19 mouse cellular contexts compared by ENCODE assay signal in the genomic region with DNA sequence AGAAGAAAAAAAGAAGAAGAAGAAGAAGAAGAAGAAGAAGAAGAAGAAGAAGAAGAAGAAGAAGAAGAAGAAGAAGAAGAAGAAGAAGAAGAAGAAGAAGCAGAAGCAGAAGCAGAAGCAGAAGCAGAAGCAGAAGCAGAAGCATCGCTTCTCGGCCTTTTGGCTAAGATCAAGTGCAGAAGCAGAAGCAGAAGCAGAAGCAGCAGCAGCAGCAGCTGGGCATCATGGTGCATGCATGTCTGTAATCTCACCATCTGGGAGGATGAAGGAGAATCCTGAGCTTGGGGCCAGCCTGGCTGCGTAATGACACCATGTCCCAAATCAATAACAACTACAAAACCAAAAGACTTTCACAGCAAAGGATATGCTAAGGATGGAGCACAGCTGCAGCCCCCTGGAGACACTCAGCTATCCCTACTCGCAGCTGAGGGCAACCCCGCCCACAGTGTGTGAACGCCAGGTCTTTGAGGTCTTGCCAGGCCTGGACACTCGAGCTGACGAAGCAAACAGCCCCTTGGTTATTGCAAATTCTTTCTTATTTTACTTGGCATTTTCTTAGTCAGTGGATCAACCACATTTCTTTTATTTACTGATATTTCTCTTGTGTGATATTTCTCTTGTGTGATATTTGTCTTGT. TPM values are rescaled to one million over a fixed set of nuclear protein-coding genes. Genes with fewer than 3 reads are reported as not detected.
A peak's percentile ranks its signal among the peaks of the same experiment; 100 is the strongest.
DNase-seq lines count a peak whose midpoint lies in the region; ATAC-seq and TF ChIP-seq lines count a peak whose summit lies in the region.
"Had no signal": no experiment of that assay in that cellular context is flagged by ENCODE, and none has a peak within 500 bp of the region (broad histone marks: within the 10 kb centered on the region; RNA-seq: fewer than 3 reads in every experiment).

No protein-coding gene starts in this region.

- H3K27ac ChIP-seq in heart, embryonic 12.5 days (ENCODE audit: poor library complexity, severe bottlenecking), result no peak overlapping the region
- no peak overlapping the region for H3K27ac ChIP-seq in lung, postnatal 0 days (ENCODE audit: low read length)
- H3K27ac ChIP-seq: hindbrain, embryonic 10.5 days had no signal

- no peaks in the 10 kb centered on the region for H3K4me1 ChIP-seq in heart, embryonic 12.5 days (replicated peaks)
- peaks cover 4% of the 10 kb centered on the region; the same call in 1 of the 2 replicates for H3K4me1 ChIP-seq in lung, postnatal 0 days (ENCODE audit: insufficient read depth, low read depth, low read length)
- H3K4me1 ChIP-seq: hindbrain, embryonic 10.5 days had no signal

- peak; percentile 33 to 44 for DNase-seq in heart, adult 18-20 months
- DNase-seq in lung, postnatal 0 days (ENCODE audit: low spot score), result peak; percentile 31
- DNase-seq in lung, postnatal 25 days (ENCODE audit: low spot score), result no peak
- peak; percentile 44 for DNase-seq in gastrocnemius, postnatal 14 days
- DNase-seq in B cell, adult 2 months, result no peak
- DNase-seq in frontal cortex, postnatal 25 days (ENCODE audit: low spot score in 2 of 2), result no peak
- DNase-seq: cerebellum, adult 8-10 months; right cerebral cortex, postnatal 25 days; thymus, postnatal 25 days had no signal

- no peak for TF ChIP-seq EP300 in lung, postnatal 0 days (IDR thresholded peaks at IDR 0.05)

- no peak for TF ChIP-seq POLR2A in myocyte (IDR thresholded peaks at IDR 0.05; ENCODE audit: insufficient read length, low read depth)

- no peak overlapping the region for H3ac ChIP-seq in myocyte (ENCODE audit: control insufficient read depth, insufficient read length)

- H3K79me2 ChIP-seq in myocyte (ENCODE audit: control insufficient read depth, insufficient read depth), result no peaks in the 10 kb centered on the region

- H3K36me3 ChIP-seq in heart, embryonic 12.5 days, result no peaks in the 10 kb centered on the region
- no peaks in the 10 kb centered on the region for H3K36me3 ChIP-seq in lung, postnatal 0 days (ENCODE audit: insufficient read depth, low read length)
- H3K36me3 ChIP-seq in myocyte (ENCODE audit: control insufficient read depth, insufficient read depth), result no peaks in the 10 kb centered on the region
- H3K36me3 ChIP-seq: hindbrain, embryonic 10.5 days had no signal

- 0 out of 2 replicates have a peak, but pooled peaks cover 2% of the 10 kb centered on the region for H3K9me3 ChIP-seq in heart, embryonic 12.5 days (replicated peaks)
- no peaks in the 10 kb centered on the region for H3K9me3 ChIP-seq in lung, postnatal 0 days (ENCODE audit: low read length)

- H3K27me3 ChIP-seq in heart, embryonic 12.5 days (replicated peaks), result no peaks in the 10 kb centered on the region
- no peaks in the 10 kb centered on the region for H3K27me3 ChIP-seq in lung, postnatal 0 days (replicated peaks; ENCODE audit: insufficient read depth, low read length)
- H3K27me3 ChIP-seq in myocyte (ENCODE audit: control insufficient read depth, insufficient read depth, insufficient read length), result no peaks in the 10 kb centered on the region

- no peak for TF ChIP-seq CTCF in lung, postnatal 0 days (IDR thresholded peaks at IDR 0.05)

- ATAC-seq in heart, embryonic 12.5 days (ENCODE audit: insufficient number of reproducible peaks, low FRiP score), result no peak
- no peak for ATAC-seq in lung, postnatal 0 days
- ATAC-seq: intestine, embryonic 16.5 days had no signal

- H3K4me2 ChIP-seq in heart, embryonic 12.5 days, result no peak overlapping the region
- H3K4me2 ChIP-seq in lung, postnatal 0 days (replicated peaks; ENCODE audit: low read depth, low read length), result no peak overlapping the region
- peak overlapping the region; percentile 35 for H3K4me2 ChIP-seq in myocyte (ENCODE audit: low read depth)
- H3K4me2 ChIP-seq: midbrain, embryonic 11.5 days had no signal

- intact Hi-C loops in gastrocnemius, postnatal 14 days (cut with DNase I; ENCODE audit: low total_unique reads), result loop anchor here (5.0 to 10.0 kb wide), 2 partner anchors 185 to 238 kb away; no protein-coding TSS in a partner anchor

- H3K4me3 ChIP-seq in heart, embryonic 12.5 days, result no peak overlapping the region
- H3K4me3 ChIP-seq in lung, postnatal 0 days (ENCODE audit: low read depth, low read length), result no peak overlapping the region
- no peak overlapping the region for H3K4me3 ChIP-seq in myocyte
- H3K4me3 ChIP-seq: hindbrain, embryonic 10.5 days had no signal

- no peak overlapping the region for H3K9ac ChIP-seq in heart, embryonic 12.5 days
- H3K9ac ChIP-seq in lung, postnatal 0 days (replicated peaks; ENCODE audit: low read depth), result no peak overlapping the region

- WGBS in heart, embryonic 12.5 days, result 62% methylated on average over 8 of the region's 8 CpGs
- 42% methylated on average over 8 of the region's 8 CpGs for WGBS in lung, postnatal 0 days

TF ChIP-seq in myocyte, 11 proteins besides CTCF, POLR2A, EP300 and RAD21:
- TF ChIP-seq E2F4 (IDR thresholded peaks at IDR 0.05; ENCODE audit: insufficient read depth), result no peak
- TF ChIP-seq USF1 (IDR thresholded peaks at IDR 0.05; ENCODE audit: low read depth), result no peak
- TF ChIP-seq REST (IDR thresholded peaks at IDR 0.05; ENCODE audit: insufficient read depth, insufficient read length), result no peak
- peak; percentile 51; the same call in 1 of the 2 replicates for TF ChIP-seq CEBPB (IDR thresholded peaks at IDR 0.05; ENCODE audit: insufficient read depth, poor library complexity, severe bottlenecking)
- no peak for TF ChIP-seq SRF (IDR thresholded peaks at IDR 0.05; ENCODE audit: control insufficient read depth, insufficient read length, low read depth)
- TF ChIP-seq MYOD1 (IDR thresholded peaks at IDR 0.05; ENCODE audit: control insufficient read depth in 1 of 3, insufficient read length in 2 of 3, low read depth in 2 of 3), result peak in 2 of 3 experiments; percentile 84 to 85
- TF ChIP-seq TCF3 (IDR thresholded peaks at IDR 0.05; ENCODE audit: insufficient read length, low read depth), result peak; percentile 54
- peak; percentile 70 for TF ChIP-seq TCF12 (IDR thresholded peaks at IDR 0.05; ENCODE audit: insufficient read depth, poor library complexity, severe bottlenecking)
- TF ChIP-seq POLR2AphosphoS2 (IDR thresholded peaks at IDR 0.05; ENCODE audit: insufficient read length, low read depth), result no peak
- peak in 2 of 3 experiments; percentile 72 to 75 for TF ChIP-seq MYOG (IDR thresholded peaks at IDR 0.05; ENCODE audit: control insufficient read depth in 1 of 3, insufficient read depth in 1 of 3, insufficient read length in 2 of 3, low read depth in 2 of 3)
- TF ChIP-seq MAX (IDR thresholded peaks at IDR 0.05; ENCODE audit: low read depth), result no peak

RNA-seq across cellular contexts. Expression of gene Sdr9c7, which starts 34.1 kb away (rescaled TPM):
- not detected for total RNA-seq in heart, adult 18-20 months (2021)
- polyA plus RNA-seq in heart, embryonic 12.5 days (2016; fragmentation: Nextera tagmentation; extraction: Ambion mirVana), result not detected in 2 replicates
- not detected in 2 replicates for polyA plus RNA-seq in lung, postnatal 0 days (2015; fragmentation: Nextera tagmentation; extraction: Ambion mirVana)
- not detected for total RNA-seq in gastrocnemius, postnatal 14 days (2021)
- polyA plus RNA-seq in myocyte (2012; fragmentation: generic; extraction: Trizol), result not detected
- total RNA-seq: layer of hippocampus, adult 8-10 months; left cerebral cortex, postnatal 14 days had no signal
- polyA plus RNA-seq: hindbrain, embryonic 10.5 days; liver, embryonic 16.5 days; midbrain, embryonic 11.5 days; neural tube, embryonic 11.5 days; stomach, embryonic 14.5 days had no signal

RNA-seq across cellular contexts. Expression of gene Rdh7, which starts 43.8 kb away (rescaled TPM):
- not detected for total RNA-seq in heart, adult 18-20 months (2021)
- polyA plus RNA-seq in heart, embryonic 12.5 days (2016; fragmentation: Nextera tagmentation; extraction: Ambion mirVana), result not detected in 2 replicates
- not detected in 2 replicates for polyA plus RNA-seq in lung, postnatal 0 days (2015; fragmentation: Nextera tagmentation; extraction: Ambion mirVana)
- total RNA-seq in gastrocnemius, postnatal 14 days (2021), result not detected
- not detected for polyA plus RNA-seq in myocyte (2012; fragmentation: generic; extraction: Trizol)
- total RNA-seq: layer of hippocampus, adult 8-10 months; left cerebral cortex, postnatal 14 days had no signal
- polyA plus RNA-seq: hindbrain, embryonic 10.5 days; midbrain, embryonic 11.5 days; neural tube, embryonic 11.5 days; stomach, embryonic 14.5 days had no signal

Comparison
In these comparisons a context has a peak if more than half of its experiments do, and no peak if none do; other contexts are left out.
1. DNase-seq: peak in heart, adult 18-20 months (2 of 2), lung, postnatal 0 days (single experiment) and gastrocnemius, postnatal 14 days (single experiment); none in lung, postnatal 25 days (single experiment), B cell, adult 2 months (0 of 2) and frontal cortex, postnatal 25 days (0 of 2).